Mouse (Mus musculus): ENCODE measurements at regions not wholly inside any gene's neighbourhood (a gene's known extent, or its start where the extent isn't known, plus 50 kb on each side); places are given as distances from the start of the nearest gene placed in this dataset.
"Not testable (repeated sequence)": the region's sequence is repeated elsewhere in the genome, so short reads cannot be mapped to it uniquely, and the experiment has no call there.

GRCm38 (mm10) chr14:71561906-71562305 is 929.7 kb downstream of the Gm9195 start:
- Histone ChIP-seq H3K9ac (no peak overlapping the region), H3K9me3 (no peaks in the 10 kb centered on the region), H3K27ac (replicated peaks) (no peak overlapping the region), H3K4me1 (replicated peaks) (no peaks in the 10 kb centered on the region), H3K4me2 (no peak overlapping the region), H3K4me3 (no peak overlapping the region), H3K36me3 (no peaks in the 10 kb centered on the region), H3K27me3 (no peaks in the 10 kb centered on the region)
- 66% methylated on average over 4 of the region's 4 CpGs for WGBS
- ATAC-seq (ENCODE audit: low read depth): no peak

DNA sequence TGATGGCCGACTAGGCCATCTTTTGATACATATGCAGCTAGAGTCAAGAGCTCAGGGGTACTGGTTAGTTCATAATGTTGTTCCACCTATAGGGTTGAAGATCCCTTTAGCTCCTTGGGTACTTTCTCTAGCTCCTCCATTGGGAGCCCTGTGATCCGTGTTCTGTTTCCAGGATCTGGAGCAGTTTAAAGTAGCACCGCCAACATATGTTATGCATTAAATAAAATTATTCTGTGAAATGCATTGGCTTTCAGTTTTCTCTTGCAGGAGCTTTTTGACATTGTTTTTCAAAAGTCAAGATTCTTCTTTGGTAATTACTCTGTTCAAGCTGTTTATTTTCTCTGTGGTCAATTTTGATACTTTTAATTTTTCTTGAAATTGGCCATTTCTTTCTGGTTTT is 937.3 kb downstream of the Gm9195 start:
- H3K9me3 ChIP-seq; H3K4me1 ChIP-seq (replicated peaks): not testable (repeated sequence)

DNA sequence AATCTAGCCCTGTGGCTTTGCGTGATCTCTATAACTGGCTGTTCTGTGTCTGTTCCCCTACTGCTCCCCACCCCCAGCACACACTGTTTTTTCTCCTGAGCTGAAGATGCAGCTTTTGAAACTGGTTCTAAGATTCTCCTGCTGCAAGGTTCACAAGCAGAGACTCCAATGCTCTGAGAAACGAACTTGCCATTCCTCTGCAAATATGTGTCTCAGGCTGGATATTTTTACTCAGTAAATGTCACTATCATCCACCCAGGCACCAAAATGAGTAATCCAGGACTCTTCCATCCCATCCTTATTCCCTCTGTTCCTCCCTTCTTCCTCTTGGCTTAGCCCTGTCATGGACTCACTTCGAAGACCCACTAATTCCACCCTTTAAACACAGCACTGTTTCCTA is 943.9 kb upstream of the Fam160b2 start:
- Histone ChIP-seq H3K9me3 (no peaks in the 10 kb centered on the region), H3K9ac (no peak overlapping the region), H3K4me1 (replicated peaks) (no peaks in the 10 kb centered on the region), H3K27me3 (no peaks in the 10 kb centered on the region), H3K4me3 (no peak overlapping the region), H3K4me2 (no peak overlapping the region), H3K27ac (replicated peaks) (no peak overlapping the region), H3K36me3 (no peaks in the 10 kb centered on the region)
- 93% methylated on average over 3 of the region's 3 CpGs for WGBS
- no peak for ATAC-seq (ENCODE audit: low read depth)

More for the DNA sequence above, 937.3 kb downstream of the Gm9195 start:
- H3K9ac ChIP-seq; H3K36me3 ChIP-seq; H3K4me3 ChIP-seq; H3K27ac ChIP-seq (replicated peaks); H3K27me3 ChIP-seq; H3K4me2 ChIP-seq; ATAC-seq (ENCODE audit: low read depth): not testable (repeated sequence)
- WGBS: 91% methylated on average over 2 of the region's 3 CpGs

GRCm38 (mm10) chr14:71532074-71532659 is 932.5 kb upstream of the Fam160b2 start:
- H3K9ac ChIP-seq: no peak overlapping the region
- WGBS: 76% methylated on average over 11 of the region's 11 CpGs
- no peak for ATAC-seq (ENCODE audit: low read depth)

GRCm38 (mm10) chr14:71531298-71531697 is 931.7 kb upstream of the Fam160b2 start:
- Histone ChIP-seq H3K27me3 (no peaks in the 10 kb centered on the region), H3K27ac (replicated peaks) (no peak overlapping the region), H3K9me3 (no peaks in the 10 kb centered on the region), H3K9ac (no peak overlapping the region), H3K4me3 (no peak overlapping the region), H3K36me3 (no peaks in the 10 kb centered on the region), H3K4me1 (replicated peaks) (0 out of 2 replicates have a peak, but pooled peaks cover 5% of the 10 kb centered on the region), H3K4me2 (no peak overlapping the region)
- ATAC-seq (ENCODE audit: low read depth): no peak
- 78% methylated on average over 2 of the region's 2 CpGs for WGBS

More at GRCm38 (mm10) chr14:71532074-71532659, 932.5 kb upstream of the Fam160b2 start:
- no peak overlapping the region for H3K4me2 ChIP-seq
- H3K4me1 ChIP-seq (replicated peaks): 0 out of 2 replicates have a peak, but pooled peaks cover 5% of the 10 kb centered on the region
- no peaks in the 10 kb centered on the region for H3K36me3 ChIP-seq
- no peaks in the 10 kb centered on the region for H3K27me3 ChIP-seq
- no peak overlapping the region for H3K27ac ChIP-seq (replicated peaks)
- H3K4me3 ChIP-seq: no peak overlapping the region
- no peaks in the 10 kb centered on the region for H3K9me3 ChIP-seq

DNA sequence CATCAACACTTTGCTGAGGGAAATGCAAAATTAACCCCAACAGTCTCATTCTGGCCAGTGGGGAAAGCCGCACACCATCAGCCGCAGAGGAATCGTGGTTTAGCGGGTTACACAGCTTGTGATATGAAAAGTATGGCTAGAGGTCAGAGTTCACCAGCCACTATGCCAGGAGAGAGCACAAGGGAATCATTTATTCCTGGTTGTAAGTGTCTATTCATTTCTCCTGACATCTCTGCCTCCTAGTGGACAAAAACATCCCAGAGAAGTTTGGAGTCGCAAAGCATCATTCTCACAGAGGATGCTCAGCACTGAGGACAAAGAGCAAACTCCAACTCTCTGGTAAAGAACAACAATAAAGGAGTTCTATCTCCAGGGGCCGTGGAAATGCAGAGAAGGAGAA is 930.8 kb upstream of the Fam160b2 start:
- Histone ChIP-seq H3K9ac (no peak overlapping the region), H3K4me3 (no peak overlapping the region), H3K27ac (replicated peaks) (no peak overlapping the region), H3K4me1 (replicated peaks) (0 out of 2 replicates have a peak, but pooled peaks cover 5% of the 10 kb centered on the region), H3K9me3 (no peaks in the 10 kb centered on the region), H3K4me2 (no peak overlapping the region), H3K36me3 (no peaks in the 10 kb centered on the region), H3K27me3 (no peaks in the 10 kb centered on the region)
- no peak for ATAC-seq (ENCODE audit: low read depth)
- WGBS: 66% methylated on average over 6 of the region's 6 CpGs

DNA sequence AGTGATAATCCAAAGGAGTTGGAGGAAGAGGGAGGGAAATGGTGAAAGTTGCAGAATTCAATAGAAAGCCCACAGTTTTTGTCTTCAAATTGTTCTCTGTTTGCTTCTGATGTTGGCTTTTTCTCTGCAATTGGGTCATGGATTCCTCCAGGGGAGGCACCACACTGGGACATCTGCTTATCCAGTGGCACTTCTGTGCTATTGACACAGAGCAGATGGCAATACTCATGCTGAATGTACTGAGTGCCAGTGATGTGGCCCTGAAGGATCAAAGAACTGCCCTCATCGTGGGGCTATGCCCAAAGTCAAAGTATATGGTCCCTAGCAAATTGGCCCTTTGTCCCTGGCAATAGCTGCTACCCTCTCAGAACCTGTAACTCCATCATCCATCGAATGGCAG is 918.9 kb upstream of the Fam160b2 start:
- ATAC-seq (ENCODE audit: low read depth): no peak
- Histone ChIP-seq H3K27me3 (no peaks in the 10 kb centered on the region), H3K9ac (no peak overlapping the region), H3K4me2 (no peak overlapping the region), H3K9me3 (no peaks in the 10 kb centered on the region), H3K36me3 (no peaks in the 10 kb centered on the region), H3K4me1 (replicated peaks) (0 out of 2 replicates have a peak, but pooled peaks cover 4% of the 10 kb centered on the region), H3K27ac (replicated peaks) (no peak overlapping the region), H3K4me3 (no peak overlapping the region)
- WGBS: 11% methylated on average over 2 of the region's 2 CpGs

DNA sequence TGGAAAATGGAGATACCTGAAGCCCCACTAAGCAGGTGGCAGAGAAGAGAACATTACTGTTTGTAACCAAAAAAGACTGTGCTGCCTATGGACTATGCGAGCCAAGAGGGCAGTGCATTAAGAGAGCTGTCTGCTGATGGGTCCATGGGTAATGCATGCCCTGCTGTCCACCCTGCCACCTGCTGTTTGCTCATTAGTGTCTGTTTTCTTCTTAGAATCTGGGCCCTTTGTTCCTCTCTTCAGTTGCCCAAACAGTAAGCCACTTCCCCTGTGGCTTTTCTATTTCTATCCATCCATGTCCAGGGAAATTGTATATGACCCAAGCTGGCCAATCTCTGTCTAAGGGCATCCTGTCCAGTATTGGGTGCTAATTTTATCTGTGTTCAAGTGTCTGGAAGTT is 901.2 kb upstream of the Fam160b2 start:
- no peaks in the 10 kb centered on the region for H3K27me3 ChIP-seq
- 71% methylated on average over 1 of the region's 1 CpGs for WGBS
- no peaks in the 10 kb centered on the region for H3K36me3 ChIP-seq
- no peak overlapping the region for H3K4me2 ChIP-seq
- no peak overlapping the region for H3K27ac ChIP-seq (replicated peaks)
- no peak overlapping the region for H3K4me3 ChIP-seq
- no peak overlapping the region for H3K9ac ChIP-seq
- no peaks in the 10 kb centered on the region for H3K4me1 ChIP-seq (replicated peaks)
- no peaks in the 10 kb centered on the region for H3K9me3 ChIP-seq
- no peak for ATAC-seq (ENCODE audit: low read depth)

GRCm38 (mm10) chr14:71491201-71491600 is 891.6 kb upstream of the Fam160b2 start:
- WGBS: 81% methylated on average over 7 of the region's 7 CpGs
- no peak overlapping the region for H3K4me2 ChIP-seq

GRCm38 (mm10) chr14:71486176-71486970 is 886.7 kb upstream of the Fam160b2 start:
- H3K4me1 ChIP-seq (replicated peaks): no peaks in the 10 kb centered on the region
- H3K9ac ChIP-seq: no peak overlapping the region
- H3K27ac ChIP-seq (replicated peaks): no peak overlapping the region
- no peaks in the 10 kb centered on the region for H3K36me3 ChIP-seq
- WGBS: 90% methylated on average over 12 of the region's 12 CpGs
- H3K4me3 ChIP-seq: no peak overlapping the region
- no peak for ATAC-seq (ENCODE audit: low read depth)
- no peaks in the 10 kb centered on the region for H3K9me3 ChIP-seq
- no peaks in the 10 kb centered on the region for H3K27me3 ChIP-seq
- H3K4me2 ChIP-seq: no peak overlapping the region

More at GRCm38 (mm10) chr14:71491201-71491600, 891.6 kb upstream of the Fam160b2 start:
- Histone ChIP-seq H3K27ac (replicated peaks) (no peak overlapping the region), H3K9me3 (no peaks in the 10 kb centered on the region), H3K4me3 (no peak overlapping the region), H3K9ac (no peak overlapping the region), H3K4me1 (replicated peaks) (no peaks in the 10 kb centered on the region), H3K27me3 (no peaks in the 10 kb centered on the region), H3K36me3 (no peaks in the 10 kb centered on the region)
- no peak for ATAC-seq (ENCODE audit: low read depth)

DNA sequence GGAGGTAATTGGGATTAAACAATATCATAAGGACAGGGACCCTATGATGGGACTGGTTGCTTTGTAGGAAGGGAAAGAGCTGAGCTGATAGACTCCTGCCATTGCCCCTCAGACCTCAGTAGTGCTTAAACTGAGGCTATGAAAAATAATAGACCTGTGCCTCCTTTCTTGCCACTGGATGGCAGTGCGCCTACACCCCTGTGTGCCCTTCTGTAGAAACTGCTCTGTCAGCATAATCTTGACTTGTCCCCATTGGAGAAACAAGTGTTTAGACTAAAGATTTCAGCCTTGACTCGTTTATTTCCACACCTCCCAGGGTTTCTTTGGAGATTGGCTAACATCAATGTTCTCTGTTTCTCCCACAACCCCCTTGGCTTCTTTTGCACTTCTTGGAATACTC is 876.0 kb upstream of the Fam160b2 start:
- Histone ChIP-seq H3K4me3 (no peak overlapping the region), H3K27ac (replicated peaks) (no peak overlapping the region), H3K27me3 (no peaks in the 10 kb centered on the region), H3K9me3 (no peaks in the 10 kb centered on the region), H3K9ac (no peak overlapping the region), H3K36me3 (no peaks in the 10 kb centered on the region), H3K4me1 (replicated peaks) (no peaks in the 10 kb centered on the region), H3K4me2 (no peak overlapping the region)
- WGBS: 61% methylated on average over 2 of the region's 2 CpGs
- no peak for ATAC-seq (ENCODE audit: low read depth)

- 84% methylated on average over 6 of the region's 6 CpGs for WGBS
- no peak for ATAC-seq (ENCODE audit: low read depth)
- Histone ChIP-seq H3K4me1 (replicated peaks) (no peaks in the 10 kb centered on the region), H3K27ac (replicated peaks) (no peak overlapping the region), H3K9ac (no peak overlapping the region), H3K9me3 (no peaks in the 10 kb centered on the region), H3K27me3 (no peaks in the 10 kb centered on the region), H3K36me3 (no peaks in the 10 kb centered on the region), H3K4me2 (no peak overlapping the region), H3K4me3 (no peak overlapping the region)
Observed at GRCm38 (mm10) chr14:71473907-71474306, 874.3 kb upstream of the Fam160b2 start.

Data from neural tube, embryonic 13.5 days (tissue).